Mouse (Mus musculus): ENCODE measurements around the gene Pgm1.
A peak's percentile ranks its signal among the peaks of the same experiment; 100 is the strongest.

The Pgm1 gene

DNA sequence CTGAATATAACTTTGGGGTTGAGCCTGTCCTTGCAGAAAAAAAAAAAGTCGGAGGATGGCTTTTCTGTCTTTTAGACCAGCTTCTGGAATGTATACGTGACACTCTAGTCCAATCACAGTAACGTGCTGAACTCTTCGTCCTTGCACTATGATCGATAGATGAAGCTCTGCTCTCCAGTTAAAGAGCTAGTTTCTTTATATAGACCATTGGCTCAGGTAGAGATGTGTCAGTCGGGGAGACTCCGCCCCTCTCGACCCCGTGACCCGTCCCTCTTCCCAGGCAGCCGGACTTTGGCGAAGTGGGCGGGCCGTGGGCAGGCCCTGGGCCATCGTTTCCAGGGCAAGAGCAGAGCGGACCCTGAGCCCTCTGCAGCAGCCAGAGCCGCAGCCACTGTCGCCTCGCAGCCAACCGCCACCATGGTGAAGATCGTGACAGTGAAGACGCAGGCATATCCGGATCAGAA is at the start of gene Pgm1:
TSS of gene Pgm1 (plus strand) at position 266 of the 464 bp plus-strand sequence.
- no peak for DNase-seq

GRCm38 (mm10) chr4:99881882-99882281 is 47.3 kb upstream of the Pgm1 start:
- no peak for DNase-seq

DNA sequence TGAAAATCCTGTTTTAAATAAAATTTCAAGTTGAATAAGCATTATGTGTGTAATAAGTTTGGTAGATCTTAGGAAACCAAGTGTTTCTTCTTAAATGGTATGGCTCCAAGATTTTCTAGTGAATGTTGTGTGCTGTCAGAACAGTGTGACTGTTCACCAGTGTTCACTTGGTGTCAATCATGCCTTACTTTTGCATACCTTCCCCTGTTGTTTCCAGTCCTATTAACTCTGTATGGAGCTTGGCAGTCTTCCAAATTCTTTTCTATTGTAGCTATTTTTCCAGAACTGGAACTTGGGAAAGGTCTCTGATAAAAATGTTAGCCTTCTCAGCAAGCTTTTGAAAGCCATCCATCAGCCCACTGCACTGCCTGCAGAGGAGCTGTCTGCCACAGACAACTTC is 46.8 kb upstream of the Pgm1 start:
- DNase-seq: no peak

GRCm38 (mm10) chr4:99913894-99914451 is 15.2 kb upstream of the Pgm1 start:
- no peak for DNase-seq

- no peak for DNase-seq
Measured at GRCm38 (mm10) chr4:99926380-99926779, 2.8 kb upstream of the Pgm1 start.

GRCm38 (mm10) chr4:99928521-99928920 is 693 bp upstream of the Pgm1 start:
- no peak for DNase-seq

GRCm38 (mm10) chr4:99929613-99930517 is 651 bp downstream of the Pgm1 start, which contains the start of gene Itgb3bp:
Gene Itgb3bp (minus strand): TSS chr4:99929813.
- peak; percentile 83 for DNase-seq

- DNase-seq: no peak
Measured at GRCm38 (mm10) chr4:99930518-99931239, 1.5 kb downstream of the Pgm1 start.

GRCm38 (mm10) chr4:99931240-99931580 is 2.0 kb downstream of the Pgm1 start:
- DNase-seq: no peak

- DNase-seq: no peak
Measured at GRCm38 (mm10) chr4:99931807-99932206, 2.6 kb downstream of the Pgm1 start.

GRCm38 (mm10) chr4:99934859-99935258 is 5.6 kb downstream of the Pgm1 start:
- no peak for DNase-seq

- no peak for DNase-seq
Measured at GRCm38 (mm10) chr4:99936278-99936677, 7.1 kb downstream of the Pgm1 start.

GRCm38 (mm10) chr4:99939711-99940505 is 10.7 kb downstream of the Pgm1 start:
- no peak for DNase-seq

DNA sequence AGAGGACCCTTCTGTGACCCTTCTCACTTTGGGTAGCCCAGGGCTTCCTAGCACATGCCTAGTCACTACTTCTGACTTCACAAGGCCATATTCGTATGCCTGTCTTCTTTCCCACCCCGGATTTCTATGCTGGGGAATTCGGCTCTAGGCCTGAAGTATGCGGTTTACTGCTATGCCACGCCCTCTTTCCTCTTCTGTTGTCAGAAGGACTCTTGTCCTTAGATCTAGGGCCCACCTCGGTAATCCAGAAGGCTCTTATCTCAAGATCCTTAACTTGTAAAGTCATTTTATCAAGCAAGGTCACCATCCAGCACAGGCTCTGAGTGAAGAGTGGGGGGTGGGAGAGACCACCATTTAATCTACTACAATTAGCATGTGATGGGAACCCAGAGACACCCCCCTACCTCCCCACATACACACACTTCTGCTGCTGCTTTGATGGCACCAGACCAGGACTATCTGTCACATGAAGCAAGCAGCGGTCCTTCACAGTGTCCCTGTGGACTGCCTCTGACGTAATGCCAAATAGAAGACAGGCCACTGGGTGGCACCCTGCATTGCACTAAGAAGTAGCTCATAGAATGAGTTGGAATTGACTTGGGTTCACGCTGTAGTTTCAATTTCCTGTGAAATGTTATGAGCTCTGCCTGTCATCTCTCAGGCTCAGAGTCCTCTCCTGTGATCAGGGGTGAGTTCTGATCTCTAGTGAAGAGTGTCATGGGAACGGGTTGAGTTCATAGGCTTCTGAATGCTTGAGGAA is 12.6 kb downstream of the Pgm1 start:
- DNase-seq: no peak

DNA sequence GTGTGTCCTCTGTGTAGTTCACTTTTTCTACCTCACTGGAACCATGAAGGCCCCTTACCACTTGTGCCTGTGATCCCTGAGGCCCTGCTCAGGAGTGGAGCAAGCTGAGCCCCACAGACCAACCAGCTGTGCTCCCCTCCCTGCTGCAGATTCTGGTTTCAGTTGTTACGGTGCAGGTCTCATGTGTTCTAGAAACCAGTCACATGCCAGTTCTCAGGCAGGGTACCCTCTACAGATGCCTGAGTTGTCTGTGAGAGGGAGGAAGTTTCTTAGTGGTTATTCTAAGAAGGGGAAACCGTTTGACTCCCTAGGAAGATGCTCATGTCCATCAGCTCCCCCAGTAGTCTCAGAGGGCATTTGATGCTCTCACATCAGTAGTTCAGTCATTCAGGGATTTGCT is 15.4 kb downstream of the Pgm1 start:
- DNase-seq: no peak

- no peak for DNase-seq
Measured at GRCm38 (mm10) chr4:99945011-99945410, 15.8 kb downstream of the Pgm1 start.

DNA sequence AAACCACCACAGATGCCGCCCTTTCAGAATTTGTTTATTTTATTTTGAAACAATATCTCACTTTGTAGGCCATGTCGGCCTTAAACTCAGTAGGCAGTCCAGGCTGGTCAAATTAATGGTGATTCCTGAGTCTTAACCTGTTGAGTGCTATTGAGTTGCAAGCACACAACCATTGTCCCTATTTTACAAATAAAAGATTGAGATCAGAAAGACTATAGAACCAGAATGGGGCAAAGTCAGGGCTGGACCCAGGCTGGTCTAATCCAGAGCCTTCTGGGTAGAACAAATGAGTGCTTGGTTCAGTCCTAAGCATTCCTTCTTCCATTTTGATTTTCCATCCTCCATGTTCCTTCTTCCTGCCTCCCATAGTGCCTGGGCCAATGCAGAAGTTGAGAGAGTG is 17.3 kb downstream of the Pgm1 start:
- no peak for DNase-seq

DNA sequence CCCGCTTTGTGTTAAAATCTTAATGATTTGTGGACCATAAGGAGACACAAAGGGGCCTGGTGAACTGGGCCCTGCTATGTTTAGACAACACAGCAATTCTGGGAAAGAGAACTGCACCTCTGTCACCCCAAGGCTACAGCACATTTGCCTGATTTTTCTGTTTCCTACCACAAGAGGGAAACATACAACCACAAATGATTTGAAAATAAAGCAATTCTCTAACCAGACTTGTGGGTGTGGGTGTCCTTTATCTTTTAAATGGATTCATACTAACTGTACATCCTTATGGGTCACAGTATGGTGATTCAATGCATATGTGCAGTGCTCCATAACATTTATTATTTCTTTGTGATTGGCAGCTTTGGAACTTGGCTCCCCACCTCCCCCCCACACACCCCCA is 18.0 kb downstream of the Pgm1 start:
- DNase-seq: no peak

DNA sequence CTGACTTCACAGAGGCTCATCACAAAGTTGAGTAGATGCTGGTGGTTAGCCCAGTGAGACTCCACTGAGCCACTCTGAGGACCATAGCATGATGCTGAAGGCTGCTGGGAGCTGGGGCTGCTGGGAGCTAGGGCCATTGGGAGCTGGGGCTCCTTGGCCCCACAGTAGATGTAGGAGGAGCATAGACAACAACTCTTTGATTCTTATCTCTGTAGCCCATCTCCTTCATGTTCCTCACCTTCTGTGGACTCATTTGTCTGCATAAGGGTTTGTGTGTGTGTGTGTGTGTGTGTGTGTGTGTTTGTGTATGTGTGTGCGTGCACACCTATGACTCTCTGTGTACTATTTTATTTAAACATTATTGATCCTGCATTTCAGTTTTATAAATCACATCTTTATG is 18.7 kb downstream of the Pgm1 start:
- no peak for DNase-seq

- DNase-seq: no peak
Measured at GRCm38 (mm10) chr4:99953904-99954303, 24.7 kb downstream of the Pgm1 start.

- DNase-seq: no peak
Measured at GRCm38 (mm10) chr4:99955396-99955795, 26.2 kb downstream of the Pgm1 start.

GRCm38 (mm10) chr4:99957186-99957585 is 28.0 kb downstream of the Pgm1 start:
- DNase-seq: no peak
